Mouse (Mus musculus): Measurements from ENCODE around the gene Hdac10.

The Hdac10 gene

DNA sequence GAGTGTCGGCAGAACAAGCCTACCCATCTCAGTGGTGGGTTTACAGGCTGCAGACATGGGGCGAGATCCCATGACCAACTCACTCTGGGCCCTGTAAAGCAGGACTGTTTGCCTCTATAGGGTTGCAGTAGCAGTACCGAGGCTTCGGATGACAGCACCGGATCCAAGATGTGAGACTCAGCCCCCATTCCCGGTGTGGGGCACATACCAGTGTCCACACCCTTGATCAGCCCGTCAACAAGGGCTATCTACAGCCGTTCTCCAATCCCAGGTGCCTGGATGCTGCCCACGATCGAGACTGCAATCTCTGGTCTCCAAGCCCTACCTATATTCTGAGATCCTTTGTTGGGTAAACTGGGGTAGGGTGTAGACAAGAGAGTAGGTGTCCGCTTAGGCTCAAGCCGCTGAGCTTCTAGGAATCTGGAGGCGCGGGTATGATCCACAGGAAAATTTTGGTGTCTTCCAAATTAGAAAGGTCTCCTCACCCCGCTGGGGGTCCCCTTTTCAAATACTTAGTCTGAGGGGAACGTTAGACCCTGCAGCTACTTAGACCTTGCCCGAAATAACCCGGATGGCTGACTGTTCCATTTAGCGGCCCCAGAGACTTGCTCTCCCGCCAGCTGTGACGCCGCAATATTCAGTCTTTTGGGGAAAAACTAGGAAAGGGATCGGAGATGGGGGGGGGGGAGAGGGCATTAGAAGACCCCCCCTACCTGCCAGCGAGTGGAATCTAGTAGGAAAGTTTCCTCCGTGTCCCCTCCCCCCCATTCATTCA, 20.2 kb upstream of the Hdac10 start:
- no peak for DNase-seq (ENCODE audit: low spot score)

DNA sequence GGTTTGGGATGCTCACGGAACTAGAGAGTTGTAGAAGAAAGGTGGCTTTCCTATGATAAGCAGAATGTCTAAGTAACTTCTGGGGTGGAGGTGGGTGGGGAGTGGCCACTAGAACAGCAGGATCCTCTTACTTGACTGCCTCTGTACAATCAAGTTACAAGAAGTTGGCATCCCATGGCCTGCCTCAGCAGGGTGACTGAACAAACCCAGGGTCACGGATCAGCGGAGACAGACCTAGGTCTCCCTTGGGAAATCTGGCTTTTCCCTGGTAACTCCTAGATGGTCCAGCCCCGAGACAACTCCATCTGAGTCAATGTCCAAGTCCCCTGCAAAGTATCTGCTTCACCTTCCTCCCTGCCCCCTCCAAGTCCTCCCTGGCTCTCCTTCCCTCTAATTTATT, 19.4 kb upstream of the Hdac10 start:
- DNase-seq (ENCODE audit: low spot score): no peak

DNA sequence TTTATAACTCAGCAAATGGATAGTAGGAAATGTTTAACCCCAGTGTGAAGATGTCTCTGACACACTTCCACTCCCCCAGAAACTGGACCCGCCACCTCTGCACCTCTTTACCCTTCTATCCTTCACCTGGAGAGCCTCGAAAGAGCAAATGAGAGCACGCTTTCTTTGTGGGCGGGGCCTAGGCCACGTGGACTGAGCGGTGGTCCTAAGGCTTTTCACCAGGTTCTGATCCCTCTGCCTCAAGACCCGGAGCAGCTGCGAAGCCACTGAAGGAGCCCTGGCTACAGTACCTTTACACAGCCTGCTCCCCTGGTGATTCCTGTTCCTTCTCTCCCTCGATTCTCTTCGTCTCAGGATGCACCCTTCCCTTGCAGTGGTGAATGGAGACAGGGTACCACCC, 19.0 kb upstream of the Hdac10 start:
- no peak for DNase-seq (ENCODE audit: low spot score)

DNA sequence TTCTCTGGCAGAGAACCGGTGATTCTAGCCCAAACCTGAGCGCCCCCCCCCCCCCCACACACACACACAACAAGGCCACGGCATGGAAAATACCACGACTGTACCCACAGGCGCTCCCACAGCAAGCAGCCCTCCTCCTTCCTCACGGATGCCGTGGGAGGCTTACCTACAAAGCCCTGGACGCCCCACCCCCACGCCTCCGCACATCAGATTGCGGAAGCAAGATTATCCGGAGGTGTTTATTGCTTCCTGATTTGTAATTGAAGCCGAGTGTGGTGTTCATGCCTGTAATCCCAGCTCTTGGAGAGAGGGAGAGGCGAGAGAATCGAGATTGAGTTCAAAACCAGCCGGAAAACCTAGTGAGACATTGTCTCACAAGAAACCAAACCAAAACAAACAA, 18.5 kb upstream of the Hdac10 start:
- DNase-seq (ENCODE audit: low spot score): no peak

DNA sequence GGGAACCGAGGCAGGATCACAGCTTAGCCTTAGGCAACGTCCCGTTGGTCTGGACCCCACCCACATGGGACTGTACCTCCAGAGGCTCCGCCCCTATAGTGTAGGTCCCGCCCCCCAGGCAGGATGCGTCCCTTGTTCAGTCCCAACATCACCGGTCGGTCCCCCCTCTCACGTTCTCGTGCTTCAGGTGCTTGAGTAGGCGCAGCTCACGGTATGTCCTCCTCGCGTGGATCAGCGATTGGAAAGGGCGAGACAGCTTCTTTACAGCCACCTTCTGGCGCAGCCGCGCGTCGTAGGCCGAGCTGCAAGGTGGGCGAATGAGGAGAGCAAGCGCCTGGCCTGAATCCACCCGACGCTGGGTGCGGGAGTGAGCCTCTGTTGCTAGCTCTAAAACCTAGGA, 18.0 kb upstream of the Hdac10 start:
- no peak for DNase-seq (ENCODE audit: low spot score)

DNA sequence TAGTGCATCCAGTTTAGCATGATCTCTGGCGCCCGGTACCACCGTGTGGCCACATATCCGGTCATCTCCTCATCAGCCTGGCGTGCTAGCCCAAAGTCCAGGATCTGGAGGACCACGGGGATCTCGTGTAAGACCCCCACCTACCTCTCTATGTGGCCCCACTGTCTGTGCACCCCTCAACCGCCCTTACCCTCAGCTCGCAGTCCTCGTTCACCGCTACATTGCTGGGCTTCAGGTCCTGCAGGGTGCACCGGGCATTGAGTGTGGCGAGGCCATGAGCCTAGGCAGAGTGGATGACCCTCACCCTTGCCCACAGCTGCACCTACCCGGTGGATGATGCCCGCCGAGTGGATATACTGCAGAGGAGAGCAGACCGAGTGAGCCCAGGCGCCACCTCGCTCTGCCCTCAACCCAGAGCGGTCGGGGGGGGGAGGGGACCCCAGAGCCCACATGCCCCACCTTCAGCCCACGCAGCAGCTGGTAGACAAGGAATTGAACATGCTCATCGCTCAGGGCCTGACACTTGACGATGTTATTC, 17.4 kb upstream of the Hdac10 start:
- DNase-seq (ENCODE audit: low spot score): no peak

DNA sequence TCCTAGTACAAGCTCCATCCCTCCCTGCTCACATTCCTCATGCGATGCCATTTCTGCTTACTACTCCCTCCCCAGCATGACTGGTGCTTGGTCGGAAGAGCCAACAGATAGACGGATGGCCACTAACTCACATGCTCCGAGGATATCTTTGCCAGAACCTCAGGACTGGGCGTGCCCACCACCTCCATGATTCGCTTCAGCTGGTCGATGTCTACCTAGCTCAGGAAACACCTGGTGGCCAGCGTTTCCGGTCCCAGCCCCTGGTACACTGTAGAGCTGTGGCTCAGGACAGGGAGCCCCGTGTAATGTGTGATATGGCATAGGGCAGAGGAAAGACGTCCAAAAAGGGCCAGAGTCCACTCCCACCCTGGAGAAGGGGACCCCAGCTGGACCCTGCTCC, 16.5 kb upstream of the Hdac10 start:
- DNase-seq (ENCODE audit: low spot score): no peak

DNA sequence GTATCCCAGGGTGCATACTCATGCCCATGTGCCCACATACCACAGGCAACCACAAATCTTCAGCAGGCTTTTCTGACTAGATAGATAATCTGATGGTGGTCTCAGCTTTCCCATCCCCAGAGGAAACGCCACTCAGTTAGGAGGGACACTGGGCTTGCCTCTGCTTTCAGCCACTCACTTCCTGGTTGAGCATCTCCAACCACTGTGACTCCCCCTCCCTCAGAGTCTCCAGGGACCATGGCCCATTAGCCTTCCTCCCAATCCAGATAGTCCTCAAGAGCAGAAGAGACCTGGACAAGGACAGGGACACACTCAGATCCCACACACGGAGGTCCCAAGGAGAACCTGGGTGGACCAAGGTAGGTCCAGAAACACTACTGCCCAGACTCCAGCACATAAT, 14.6 kb upstream of the Hdac10 start:
- no peak for DNase-seq (ENCODE audit: low spot score)

DNA sequence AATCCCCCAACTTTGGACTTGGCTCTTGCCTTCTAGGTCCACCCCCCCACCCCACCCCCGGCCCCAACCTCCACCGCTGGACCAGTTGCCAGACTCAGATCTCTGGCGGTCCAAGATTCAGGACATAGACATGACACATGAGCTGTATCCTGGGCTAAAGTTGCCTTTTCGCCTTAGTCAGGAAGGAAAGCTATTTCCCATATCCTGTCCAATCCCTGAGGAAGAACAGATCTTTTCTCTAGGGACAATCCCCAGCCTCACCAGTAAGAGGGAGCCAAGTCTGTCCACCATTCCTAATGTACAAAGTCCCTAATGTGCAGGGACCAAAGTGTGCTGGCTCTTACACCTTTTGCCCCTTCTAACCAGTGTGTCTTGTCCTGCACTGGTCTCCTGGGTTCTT, 13.4 kb upstream of the Hdac10 start:
- DNase-seq (ENCODE audit: low spot score): no peak

DNA sequence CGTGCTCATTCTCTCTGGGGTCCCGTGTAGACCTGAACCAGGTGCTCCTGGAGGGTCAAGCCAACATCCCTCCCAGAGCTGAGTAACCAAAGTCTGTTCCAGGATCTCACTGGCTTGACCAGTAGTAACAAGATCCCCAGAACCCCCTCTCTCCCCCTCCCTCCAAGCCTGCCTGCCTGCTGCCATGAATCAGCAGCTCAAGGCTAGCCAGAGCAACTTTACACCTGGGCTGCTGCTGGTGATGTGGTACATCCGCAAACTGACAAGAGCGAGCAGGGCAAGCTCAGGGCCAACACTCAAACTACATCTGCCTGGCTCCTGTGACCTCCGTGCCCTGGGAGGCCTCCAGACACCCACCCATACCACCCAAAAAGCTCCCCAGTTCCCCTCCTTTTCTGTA, 12.9 kb upstream of the Hdac10 start:
- no peak for DNase-seq (ENCODE audit: low spot score)

DNA sequence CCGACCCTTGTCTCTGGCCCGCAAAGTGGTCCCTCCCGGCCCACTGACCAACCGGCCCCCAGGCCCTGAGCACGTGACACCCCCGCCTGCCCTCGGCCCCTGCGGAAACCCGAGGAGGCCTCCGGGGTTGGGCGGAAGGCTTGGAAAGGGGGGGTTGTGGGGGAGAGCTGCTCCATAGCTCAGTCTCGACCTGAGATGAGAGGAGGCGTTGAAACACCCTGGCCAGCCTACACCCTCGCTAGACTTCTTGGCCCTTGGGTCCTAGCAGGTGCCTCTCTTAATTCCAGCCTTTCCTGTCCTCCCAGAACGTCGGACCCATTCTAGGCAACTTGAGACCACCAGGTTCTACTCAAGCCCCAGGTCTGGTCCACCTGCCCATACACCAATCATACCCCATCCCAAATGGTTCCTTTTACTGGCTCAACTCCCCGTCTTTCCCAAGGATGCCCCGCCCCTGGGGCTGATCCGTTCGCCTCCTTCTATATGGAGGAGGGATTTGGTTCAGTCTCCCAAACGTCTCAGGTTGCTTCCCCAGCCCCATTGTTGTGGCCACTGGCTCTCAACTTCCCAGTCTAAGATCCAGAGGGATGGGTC, 12.3 kb upstream of the Hdac10 start, which contains the start of gene Mapk12:
Gene Mapk12 (minus strand): TSS at position 45 of the 594 bp plus-strand sequence.
- no peak for DNase-seq (ENCODE audit: low spot score)

DNA sequence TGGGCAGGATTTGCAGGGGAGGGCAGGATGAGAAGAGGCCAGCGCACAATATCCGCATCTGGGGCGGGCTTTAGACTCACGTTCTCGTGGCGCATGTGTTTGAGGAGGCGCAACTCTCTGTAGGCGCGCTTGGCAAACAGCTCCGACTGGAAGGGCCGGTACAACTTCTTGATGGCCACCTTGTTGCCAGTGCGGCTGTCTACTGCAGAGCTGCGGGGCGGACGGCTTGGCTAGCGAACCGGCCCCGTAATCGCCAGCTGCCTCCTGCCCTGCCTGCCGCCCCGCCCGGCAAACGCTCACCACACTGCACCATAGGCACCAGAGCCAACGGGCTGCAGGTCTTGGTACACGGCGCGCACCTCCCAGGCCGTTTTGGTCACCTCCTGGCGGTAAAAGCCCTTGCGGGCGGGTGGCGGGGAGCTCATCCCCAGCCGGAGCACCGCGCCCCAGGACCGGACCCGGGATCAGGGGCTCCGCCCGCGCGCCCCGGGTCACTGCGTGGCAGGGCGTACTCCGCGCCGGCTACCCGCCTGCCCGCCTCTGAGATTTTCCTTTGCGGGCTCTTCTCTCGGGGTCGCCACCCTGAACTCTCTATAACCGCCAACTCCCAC, 11.7 kb upstream of the Hdac10 start:
- DNase-seq (ENCODE audit: low spot score): no peak

DNA sequence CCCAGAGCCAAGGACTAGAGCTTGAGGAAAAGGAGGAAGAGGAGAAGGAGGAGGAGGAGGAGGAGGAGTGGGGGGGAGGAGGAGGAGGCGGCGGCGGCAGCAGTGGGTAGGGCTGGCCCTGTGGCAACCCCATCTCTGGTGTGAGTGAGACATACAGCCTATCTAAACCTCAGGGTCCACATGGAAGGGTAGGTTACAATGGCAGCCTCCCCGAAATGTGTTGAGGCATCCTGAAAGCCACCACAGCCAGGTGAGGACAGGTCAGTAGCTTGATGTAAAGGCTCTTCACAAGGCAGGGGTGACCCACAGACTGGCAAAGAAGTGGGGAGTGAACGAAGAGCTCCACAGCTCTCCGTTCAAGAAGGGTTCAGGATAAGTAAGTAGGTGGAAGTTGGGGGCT, 10.0 kb upstream of the Hdac10 start:
- DNase-seq (ENCODE audit: low spot score): no peak

DNA sequence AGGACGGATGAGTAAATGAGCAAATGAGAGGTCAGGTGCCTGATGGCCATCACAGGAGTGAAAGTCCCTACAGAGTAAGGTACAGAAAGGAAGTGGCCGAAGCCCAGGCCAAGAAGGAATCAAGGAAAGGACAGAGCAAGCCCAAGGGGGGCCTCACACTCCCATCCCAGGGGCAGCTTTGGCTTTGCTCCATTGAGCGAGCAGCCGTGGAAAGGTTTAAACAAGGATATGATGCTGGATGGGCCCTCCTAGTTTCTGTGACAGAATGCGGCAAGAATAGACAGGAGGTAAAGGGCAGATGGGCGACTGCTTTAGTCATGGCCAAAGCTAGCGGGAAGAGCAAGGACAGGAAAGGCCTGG, 9.5 kb upstream of the Hdac10 start:
- no peak for DNase-seq (ENCODE audit: low spot score)

DNA sequence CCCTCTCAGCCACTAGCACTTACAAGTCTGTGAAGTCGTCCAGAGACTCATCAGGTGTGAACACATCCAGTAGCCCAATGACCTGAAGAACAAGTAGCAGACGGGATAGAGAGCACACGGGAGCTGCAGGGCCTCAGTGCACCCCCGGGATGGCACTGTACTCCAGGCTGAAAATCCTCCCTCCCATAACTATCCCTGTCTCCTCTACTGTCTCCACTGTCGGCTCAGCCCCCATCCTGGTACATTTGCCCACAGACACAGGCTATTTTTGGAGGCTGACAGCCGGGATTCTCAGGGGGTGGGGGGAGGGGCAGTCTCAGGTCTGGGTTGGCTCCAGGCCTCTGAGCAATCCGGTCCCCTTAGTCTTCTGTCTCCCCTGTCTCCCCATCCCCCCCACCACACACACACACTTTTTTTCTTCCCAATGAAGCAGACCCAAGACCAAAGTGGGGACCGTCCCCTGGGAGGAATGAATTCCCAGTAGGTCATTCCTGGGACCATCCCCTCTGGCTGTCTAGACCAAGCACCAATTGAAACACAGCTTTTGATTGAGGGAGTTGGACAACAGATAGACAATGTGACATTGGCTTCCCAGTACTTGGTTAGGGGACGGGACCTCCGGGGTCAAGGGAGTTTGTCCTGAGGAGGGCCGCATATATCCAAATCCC, 9.0 kb upstream of the Hdac10 start:
- no peak for DNase-seq (ENCODE audit: low spot score)

DNA sequence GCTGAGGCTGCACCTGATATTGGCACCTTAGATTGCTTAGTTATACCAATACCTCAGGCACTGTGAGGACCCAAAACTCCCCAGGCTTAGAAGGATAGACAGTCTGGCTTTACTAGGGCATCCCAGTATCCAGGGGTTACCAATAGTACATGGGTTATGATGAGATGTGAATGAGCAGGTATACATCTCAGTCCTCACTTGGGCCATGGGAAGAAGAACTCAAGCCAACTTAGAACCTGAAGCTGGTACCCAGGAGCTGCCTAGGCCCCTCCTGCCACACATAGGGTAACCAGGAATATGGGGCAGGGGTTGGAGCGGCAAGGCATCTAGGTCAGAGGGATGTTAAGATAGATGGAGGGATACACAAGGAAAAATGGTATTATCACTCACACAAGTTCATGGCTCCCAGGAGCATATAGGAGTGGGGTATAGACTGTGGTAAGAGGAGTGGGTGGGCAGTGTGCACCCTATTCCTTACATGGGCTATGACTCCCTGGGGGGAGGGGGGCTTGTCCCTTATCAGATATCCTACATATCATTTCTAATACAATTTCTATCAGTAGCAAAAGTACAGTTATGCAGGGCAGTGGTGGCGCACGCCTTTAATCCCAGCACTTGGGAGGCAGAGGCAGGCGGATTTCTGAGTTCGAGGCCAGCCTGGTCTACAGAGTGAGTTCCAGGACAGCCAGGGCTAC, 8.1 kb upstream of the Hdac10 start:
- no peak for DNase-seq (ENCODE audit: low spot score)

DNA sequence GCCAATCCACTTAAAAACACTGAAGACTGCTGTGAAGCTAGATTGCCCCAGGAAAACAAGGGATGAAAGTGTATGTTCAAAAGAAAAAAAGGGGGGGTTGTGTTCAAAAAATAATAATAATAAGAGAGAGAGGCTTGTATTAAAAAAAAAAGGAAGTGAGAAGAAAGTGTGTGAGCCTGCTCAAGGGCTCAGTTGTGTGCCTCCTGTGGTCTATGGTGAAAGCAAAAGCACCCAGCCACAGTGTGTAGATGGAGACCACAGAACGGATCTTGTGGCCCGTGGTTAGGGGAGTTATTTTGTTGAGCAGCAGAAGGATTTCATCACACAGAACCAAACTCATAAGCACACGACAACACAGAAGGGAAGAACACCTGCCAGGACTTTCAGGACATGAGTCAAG, 2.8 kb upstream of the Hdac10 start:
- no peak for DNase-seq (ENCODE audit: low spot score)

DNA sequence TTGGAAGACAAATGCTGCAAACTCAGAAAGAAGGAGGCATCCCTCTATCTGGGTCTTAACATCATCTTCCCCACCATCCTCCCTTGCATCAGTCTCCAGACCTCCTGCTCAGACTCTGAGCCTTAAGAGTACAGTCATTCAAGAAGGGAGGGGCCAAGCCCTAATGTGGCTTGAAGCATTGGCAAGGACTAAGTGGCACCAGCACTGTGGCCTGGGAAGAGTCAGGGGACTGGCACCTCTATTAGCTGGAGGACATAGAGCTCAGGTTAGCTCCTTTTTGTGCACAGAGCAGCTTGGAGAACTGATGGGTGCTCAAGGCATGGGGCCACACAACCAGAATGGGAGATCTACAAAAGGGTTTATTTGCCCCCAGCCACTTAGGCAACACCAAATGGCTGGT, 1.7 kb upstream of the Hdac10 start:
- DNase-seq (ENCODE audit: low spot score): no peak

DNA sequence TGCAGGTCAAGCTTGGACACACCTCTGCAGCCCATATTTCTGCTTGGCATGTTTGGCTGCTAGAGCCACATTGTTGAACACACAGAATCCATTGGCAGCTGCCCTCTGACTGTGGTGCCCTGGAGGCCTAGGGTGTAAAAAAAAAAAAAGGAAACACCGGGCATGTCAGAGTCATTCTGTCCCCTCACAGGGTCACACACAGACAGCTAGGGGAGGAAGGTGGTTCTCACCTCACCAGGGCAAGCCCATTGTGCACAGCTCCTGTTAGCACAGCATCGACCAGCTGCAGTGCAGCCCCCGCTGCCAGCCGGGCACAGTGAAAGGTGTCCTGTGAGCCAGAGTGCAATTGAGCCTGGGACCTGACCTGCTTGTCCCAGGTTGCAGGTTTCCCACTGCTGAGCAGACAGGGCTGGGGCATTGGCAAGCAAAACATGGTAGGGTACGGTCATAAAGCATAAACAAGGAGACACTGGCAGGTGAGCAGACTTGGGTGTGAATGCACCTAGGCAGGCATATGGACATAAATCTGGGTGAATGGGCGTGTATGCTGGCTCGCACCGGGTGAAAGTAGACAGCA, 1.0 kb downstream of the Hdac10 start:
- DNase-seq (ENCODE audit: low spot score): no peak

DNA sequence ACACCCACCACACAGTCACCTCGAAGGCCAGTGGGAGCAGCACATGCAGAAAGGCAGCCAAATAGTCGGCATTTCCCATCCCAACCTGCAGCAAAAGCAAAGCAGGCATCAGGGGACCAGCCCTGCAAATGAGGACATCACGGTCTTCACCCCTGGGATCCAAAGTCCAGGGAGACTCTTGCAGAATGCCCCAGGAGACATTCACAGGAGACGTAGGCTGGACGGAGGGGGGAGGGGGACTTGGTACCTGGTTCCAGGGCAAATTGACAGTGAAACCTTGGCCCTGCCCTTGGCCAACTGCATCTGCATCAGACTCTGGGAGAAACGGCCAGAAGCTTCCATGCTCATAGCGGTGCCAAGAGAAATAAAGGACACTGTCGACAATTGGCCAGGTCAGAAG, 1.9 kb downstream of the Hdac10 start:
- no peak for DNase-seq (ENCODE audit: low spot score)

DNA sequence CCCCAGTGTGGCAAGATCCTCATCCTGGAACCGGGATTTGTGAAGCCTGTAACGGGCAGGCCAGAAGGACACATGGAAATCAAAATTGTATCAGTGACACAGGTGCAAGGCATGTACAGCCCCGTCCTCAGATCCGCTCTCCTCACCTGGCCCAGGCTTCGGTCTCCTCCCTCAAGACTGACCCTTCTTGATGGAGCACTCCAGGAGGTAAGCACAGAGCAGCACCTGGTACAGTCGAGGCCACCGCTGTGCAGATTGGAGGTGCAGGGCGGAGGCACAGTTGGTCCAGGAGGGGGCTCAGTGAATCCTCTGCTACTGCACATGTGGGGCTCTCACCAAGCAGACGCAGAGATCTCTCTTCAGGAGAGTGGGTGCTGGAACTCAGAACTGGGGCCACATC, 3.1 kb downstream of the Hdac10 start:
- no peak for DNase-seq (ENCODE audit: low spot score)

DNA sequence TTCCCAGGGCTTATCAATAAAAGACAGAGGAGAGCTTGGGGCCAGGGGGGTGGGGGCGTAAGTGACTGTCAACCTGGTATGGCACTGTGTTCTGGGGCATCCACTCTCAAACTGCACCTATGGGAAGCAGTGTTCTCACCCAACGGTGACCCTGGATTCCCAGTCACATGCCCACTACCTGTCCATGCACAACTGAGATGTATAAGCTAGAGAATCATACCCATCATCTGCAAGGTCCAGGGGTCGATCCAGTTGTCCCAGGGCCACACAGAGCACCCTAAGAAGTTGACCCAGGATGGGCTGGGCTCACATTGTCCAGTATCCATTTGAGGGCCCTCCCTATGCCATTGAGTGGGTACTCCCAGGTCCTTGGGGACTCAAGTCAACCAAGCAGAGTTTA, 4.2 kb downstream of the Hdac10 start:
- DNase-seq (ENCODE audit: low spot score): no peak
